Mouse (Mus musculus): ENCODE measurements around the gene Sqor. TPM values are rescaled to one million over a fixed set of nuclear protein-coding genes. Genes with fewer than 3 reads are reported as not detected.
A peak's percentile ranks its signal among the peaks of the same experiment; 100 is the strongest.

Sqor gene
- total RNA-seq, 2 experiments from 2014 or later: 26.4 to 29.0 TPM

DNA sequence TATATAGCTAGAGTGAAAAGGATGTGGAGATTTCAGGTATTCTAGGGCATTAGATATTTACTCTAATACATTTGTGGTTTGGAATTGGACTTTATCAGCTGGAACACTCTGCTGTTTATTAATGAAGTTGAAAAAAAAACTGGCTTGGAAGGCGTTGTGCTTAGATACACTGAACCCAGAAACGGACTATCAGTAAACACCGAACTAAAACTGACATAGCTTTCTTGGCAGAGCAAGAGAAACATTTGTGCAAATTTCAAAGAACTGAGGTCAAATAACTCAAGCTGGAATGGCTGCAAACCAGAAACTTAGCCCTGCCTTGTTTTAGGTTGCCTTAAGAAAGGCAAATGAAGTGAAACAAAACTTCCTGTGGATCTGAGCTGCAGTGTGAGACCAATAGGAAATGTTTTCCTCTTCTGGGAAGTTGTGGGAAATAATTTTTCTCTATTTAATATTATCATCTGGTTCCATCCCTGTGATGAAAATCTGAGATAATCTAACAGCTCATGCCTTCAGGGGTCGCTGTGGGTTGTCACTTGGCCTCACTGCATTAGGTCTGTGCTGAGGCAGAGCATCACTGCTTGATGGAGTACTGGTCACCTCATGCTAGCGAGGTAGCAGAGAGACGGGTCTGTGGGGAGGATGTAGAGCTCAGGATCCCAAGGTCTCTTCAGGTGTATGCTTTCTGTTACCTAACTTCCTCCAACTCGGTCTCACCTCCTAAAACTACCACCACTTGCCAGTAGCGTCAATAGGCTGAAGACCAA, 16.7 kb downstream of the Sqor start:
- no peak for ATAC-seq (replicated peaks; ENCODE audit: poor library complexity, severe bottlenecking)

DNA sequence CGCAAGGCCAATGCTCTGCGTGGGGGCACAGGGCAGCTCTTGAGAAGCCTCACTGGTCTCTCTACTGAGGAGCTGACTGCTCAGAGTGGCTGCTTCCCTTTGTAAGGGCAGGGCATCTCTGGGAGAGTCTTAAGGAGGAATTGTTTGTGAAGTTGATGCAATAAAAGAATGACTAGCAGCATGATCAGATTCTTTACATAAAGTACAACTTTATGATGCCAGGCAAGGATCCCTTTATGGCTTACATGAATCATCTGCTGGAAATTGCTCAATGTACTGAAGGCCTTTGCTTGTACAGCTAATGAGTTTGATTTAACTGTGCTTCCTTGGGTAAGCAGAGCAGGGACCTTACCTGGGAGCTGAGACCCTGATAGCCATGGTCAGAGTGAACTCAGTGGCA, 18.7 kb downstream of the Sqor start:
- ATAC-seq (replicated peaks; ENCODE audit: poor library complexity, severe bottlenecking): no peak

DNA sequence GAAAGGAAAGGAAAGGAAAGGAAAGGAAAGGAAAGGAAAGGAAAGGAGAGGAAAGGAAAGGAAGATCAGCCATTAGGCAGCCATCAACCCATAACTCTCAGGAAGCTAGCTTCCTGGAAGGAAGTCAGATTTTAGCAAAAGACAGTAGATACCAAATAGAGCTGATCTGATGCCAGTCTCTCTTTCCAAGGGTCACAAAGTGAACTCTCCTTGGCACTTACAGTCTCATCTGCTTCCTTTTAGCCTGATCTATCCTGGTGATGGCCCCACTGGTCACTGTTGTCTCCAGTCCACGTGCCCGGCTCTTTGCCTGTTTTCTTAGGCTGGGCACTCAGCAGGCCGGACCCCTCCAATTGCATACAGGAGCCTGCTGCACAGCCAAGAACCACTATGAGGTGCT, 19.7 kb downstream of the Sqor start:
- ATAC-seq (replicated peaks; ENCODE audit: poor library complexity, severe bottlenecking): no peak

DNA sequence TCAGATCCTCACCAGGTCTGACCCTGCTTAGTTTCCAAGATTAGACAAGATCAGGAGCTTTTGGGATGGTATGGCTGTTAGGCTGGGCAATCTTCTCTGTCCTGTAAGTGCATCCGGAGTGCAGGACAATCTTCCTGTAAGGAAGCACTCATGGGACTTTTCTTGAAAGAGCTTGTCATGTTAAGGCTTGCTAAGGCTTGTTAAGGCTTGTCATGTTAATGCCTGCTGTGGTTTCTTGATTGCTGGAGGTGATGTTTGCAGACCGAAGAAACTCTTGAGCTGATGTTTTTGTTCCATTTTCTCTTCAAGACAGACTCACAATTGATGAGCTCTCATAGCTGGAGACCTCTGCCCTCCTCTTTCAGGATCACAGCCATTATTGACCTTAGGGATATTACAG, 21.1 kb downstream of the Sqor start:
- ATAC-seq (replicated peaks; ENCODE audit: poor library complexity, severe bottlenecking): no peak

DNA sequence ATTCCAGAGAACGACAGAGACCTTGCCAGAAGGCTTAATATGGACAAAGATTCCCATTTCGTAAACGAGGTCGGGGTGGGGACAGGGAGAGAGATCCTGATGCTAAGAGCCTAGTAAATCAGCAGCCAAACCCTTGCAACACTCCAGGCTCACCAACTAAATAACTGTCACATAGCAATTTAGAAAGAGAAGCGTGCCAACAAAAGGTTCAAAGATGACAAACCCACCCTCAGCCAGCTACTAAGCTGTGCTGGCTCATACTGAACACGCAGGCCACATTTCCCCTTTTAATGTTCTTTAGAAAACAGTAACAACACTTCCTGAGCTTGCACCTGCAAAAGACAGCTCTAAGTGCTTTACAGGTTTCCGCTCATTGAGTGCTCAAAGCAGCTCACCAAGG, 24.3 kb downstream of the Sqor start:
- peak; percentile 78 for ATAC-seq (replicated peaks; ENCODE audit: poor library complexity, severe bottlenecking)

DNA sequence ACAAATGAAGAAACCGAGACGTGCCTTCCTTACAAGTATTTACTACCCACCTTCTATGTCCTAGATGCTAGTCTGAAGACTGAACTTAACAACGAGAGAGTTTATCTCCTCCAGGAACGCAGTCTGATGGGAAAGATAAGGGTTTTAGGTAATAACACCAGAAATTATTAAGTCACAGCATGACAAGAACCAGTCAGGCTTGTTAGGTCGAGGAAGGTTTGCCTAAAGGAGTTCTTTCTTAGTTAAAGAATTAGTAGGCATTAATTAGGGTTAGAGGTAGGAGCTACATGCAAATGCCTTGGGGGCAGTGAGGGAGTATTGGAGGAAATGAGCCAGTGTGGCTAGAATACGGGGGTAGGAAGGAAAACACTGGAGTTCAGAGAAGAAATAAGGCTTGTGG, 24.7 kb downstream of the Sqor start:
- ATAC-seq (replicated peaks; ENCODE audit: poor library complexity, severe bottlenecking): 0 out of 2 replicates have a peak, but pooled peaks have one; percentile 31

DNA sequence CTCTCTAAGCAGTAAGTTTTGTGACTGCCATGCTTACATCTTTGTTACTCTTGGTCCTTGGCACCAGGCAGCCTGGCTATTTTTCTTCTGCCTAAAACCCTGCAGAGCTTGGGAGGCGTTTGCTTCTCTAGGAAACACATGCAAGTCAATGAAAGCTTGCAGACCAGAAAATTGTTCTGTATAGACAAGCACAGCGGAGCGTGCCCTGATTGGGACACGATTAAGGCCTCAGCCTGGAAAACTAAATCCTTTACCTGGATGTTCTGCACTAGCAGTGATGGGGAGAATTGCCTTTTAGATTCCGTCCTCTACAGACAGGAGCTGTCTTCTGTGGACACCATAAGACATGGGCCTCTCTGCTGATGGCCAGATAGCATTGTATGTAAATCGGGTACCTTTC, 39.4 kb downstream of the Sqor start:
- ATAC-seq (replicated peaks; ENCODE audit: poor library complexity, severe bottlenecking): no peak

DNA sequence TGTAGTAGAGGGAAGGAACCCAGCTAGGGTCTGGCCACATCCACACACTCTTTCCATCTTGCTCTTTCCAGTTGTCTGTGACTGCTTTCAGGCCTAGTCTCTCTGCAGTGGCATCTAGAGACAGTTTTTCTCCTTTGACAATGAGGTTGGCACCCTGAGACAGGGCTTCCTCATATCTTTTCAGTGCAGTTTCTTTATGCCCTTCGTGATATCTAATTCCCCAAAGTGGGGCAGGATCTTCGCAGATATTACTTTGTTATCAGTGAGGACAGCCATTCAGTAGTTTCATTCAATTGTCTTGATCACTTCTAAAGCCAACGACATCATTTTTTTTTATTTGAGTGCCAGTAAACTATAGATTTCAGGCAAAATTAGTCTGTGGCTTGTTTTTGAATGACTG, 41.0 kb downstream of the Sqor start:
- ATAC-seq (replicated peaks; ENCODE audit: poor library complexity, severe bottlenecking): no peak

DNA sequence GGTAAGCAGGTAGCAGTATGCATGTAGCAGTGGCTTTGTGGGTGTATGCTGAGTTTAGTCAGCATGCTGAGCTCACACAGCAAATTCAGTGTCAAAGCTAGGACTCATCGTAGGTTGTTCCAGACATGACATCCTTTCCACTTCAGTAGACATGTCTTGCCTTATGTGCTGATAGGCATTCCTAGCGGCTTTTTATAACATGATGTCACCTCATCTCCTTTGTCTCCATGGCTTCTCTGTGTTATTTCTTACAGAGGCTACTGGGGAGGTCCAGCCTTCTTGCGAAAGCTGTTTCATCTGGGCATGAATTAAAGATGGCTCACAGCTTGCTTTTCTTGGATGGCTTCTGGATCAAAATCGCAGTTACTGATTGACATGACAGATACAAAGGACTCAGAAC, 44.0 kb downstream of the Sqor start:
- ATAC-seq (replicated peaks; ENCODE audit: poor library complexity, severe bottlenecking): no peak

DNA sequence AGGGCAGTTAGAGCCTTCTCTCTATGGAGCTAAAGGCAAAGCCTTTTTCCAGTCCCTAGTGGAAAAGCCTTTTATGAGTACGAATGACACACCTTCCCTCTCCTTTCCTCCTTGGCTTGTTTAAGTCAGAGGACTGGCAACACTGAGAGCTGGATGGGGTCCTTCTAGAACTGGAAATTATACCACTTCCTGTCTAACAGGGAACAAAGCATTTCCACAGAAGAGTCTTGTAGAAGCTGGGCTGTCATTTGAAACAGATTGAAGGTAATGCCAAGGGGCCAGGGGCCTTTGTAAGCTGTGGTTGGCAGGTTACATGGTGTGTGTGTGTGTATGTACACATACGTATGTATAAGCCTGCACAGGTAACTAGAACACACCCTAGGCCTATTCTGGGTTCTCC, 51.9 kb downstream of the Sqor start:
- peak; percentile 53 for ATAC-seq (replicated peaks; ENCODE audit: poor library complexity, severe bottlenecking)

DNA sequence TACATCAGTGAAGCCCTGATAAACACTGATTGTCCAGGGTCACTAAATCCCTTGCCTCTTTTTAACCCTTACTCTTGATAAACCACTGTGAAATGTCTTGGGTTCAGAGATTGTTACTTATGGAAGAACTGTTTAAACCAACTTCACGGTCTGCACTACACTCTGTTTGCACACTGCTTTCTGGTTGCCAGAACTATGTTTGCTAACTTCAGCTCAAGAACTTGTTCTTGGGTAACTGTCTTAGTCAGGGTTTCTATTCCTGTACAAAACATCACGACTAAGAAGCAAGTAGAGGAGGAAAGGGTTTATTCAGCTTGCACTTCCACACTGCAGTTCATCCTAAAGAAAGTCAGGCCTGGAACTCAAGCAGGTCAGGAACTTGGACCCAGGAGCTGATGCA, 56.2 kb downstream of the Sqor start:
- no peak for ATAC-seq (replicated peaks; ENCODE audit: poor library complexity, severe bottlenecking)

DNA sequence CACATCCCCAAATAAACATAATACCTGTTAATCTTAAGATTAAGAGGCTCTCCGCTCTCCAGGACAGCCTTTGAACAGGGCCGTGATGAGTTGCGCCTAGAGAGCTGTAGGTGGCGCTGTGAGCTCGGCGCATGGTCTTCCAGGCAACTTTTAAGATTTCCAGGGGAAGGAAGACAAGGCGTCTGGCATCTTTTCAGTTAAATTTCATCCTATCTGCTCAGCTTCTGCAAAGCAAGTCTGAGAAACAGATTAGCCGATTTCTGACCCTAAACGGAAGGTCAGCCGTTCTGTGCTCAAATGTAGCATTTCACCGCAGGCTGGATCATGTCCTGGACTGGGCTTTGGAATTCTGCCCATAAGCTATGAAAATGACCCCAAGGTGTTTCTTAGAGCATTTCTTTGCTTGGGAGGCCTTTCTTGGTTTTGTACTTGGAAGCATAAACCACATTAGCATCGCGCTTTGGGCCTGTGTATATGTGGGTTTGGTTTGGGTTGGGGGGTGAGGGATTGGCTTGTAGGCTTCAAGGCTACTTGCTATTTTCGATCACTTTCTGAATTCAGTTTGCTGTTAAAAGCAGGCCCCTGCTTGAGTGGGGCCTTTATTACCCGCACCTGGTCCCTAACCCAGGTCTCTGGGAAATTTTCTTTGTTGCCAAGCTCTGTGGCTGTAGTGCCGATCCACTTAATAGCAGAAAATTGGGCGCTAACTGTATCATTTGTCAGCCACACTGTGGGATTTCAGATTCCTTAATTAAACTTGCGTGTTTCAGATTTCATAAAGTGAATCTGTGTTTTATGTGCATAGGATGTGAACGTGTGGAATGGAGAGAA, 60.6 kb downstream of the Sqor start:
- ATAC-seq (replicated peaks; ENCODE audit: poor library complexity, severe bottlenecking): peak; percentile 90

DNA sequence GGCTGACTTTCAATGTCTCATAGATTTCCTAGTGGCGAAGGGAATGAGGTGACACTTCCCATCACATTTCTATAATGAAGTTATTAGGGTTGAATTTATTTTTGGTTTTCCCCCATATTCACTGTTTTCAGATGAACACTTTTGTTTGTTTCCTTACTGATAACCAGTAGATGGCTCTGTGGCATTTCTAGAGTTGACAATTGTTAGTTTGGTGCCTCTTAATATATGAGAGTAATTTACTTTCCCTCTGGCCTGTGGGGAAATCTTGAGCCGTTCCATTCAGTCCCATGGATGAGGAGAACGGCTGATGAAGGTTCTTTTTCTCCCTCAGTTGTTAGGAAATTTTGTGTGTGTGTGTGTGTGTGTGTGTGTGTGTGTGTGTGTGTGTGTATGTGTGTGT, 61.3 kb downstream of the Sqor start:
- no peak for ATAC-seq (replicated peaks; ENCODE audit: poor library complexity, severe bottlenecking)

DNA sequence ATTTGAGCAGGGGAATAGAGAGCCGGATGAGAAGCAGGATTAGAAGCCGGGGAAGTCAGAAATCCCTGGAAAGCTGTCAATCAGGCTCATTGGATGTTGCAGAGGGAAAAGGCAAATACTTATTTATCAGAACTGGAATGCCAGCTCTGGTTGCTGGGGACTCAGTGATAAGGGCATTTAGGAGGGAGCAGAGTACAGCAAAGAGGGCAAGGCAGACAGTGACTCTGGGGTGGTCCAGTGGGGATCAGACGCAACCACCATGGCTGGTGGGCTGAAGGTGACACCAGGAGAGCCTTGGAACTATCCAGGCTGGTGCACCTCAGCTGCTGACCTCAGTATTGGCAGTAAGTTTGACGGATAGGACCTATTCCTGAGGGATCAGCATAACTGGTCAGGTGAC, 89.6 kb downstream of the Sqor start:
- no peak for ATAC-seq (replicated peaks; ENCODE audit: poor library complexity, severe bottlenecking)

DNA sequence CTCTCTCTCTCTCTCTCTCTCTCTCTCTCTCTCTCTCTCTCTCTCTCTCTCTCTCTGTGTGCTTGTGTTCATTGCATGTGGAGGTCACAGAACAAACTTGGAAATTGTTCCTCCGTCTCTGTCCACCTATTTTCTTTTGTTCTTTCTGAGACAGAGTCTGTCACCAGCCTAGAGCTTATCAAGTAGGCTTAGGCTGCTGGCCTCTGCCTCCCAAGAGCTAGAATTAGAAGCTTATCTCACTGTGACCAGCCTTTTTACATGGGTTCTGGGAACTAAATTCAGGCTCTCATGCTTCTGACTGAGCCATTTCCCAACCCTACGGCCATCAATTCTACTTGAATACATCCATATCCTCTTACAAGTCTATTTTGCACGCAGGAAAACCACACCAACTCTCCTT, 90.3 kb downstream of the Sqor start:
- ATAC-seq (replicated peaks; ENCODE audit: poor library complexity, severe bottlenecking): no peak

Other genes starting within 250 kb of the Sqor start
- gene Gatm, start 153.9 kb upstream of the Sqor start, total RNA-seq (2014; fragmentation: Nextera tagmentation): 94.8 and 123 TPM in 2 replicates
- gene Gatm, start 153.9 kb upstream of the Sqor start, total RNA-seq (2017): 96.0 and 115 TPM in 2 replicates
- not detected in 2 replicates for gene AA467197, start 128.3 kb upstream of the Sqor start, total RNA-seq (2014; fragmentation: Nextera tagmentation)
- 2.4 TPM in 2 replicates for gene AA467197, start 128.3 kb upstream of the Sqor start, total RNA-seq (2017)
- gene Slc30a4, start 62.6 kb upstream of the Sqor start, total RNA-seq (2014; fragmentation: Nextera tagmentation): 1.3 and 2.0 TPM in 2 replicates
- gene Slc30a4, start 62.6 kb upstream of the Sqor start, total RNA-seq (2017): 1.3 and 2.1 TPM in 2 replicates
- 25.7 and 31.8 TPM in 2 replicates for gene Bloc1s6, start 26.7 kb upstream of the Sqor start, total RNA-seq (2014; fragmentation: Nextera tagmentation)
- 38.8 and 39.9 TPM in 2 replicates for gene Bloc1s6, start 26.7 kb upstream of the Sqor start, total RNA-seq (2017)